Mouse (Mus musculus) heart, adult 2 months (tissue): ENCODE measurements around the gene Tbc1d22b. TPM values are rescaled to one million over a fixed set of nuclear protein-coding genes. Genes with fewer than 3 reads are reported as not detected.

ENCODE experiments used
- DNase-seq, 2 experiments: peaks; one replicate each; pipeline ENCODE4 v3.0.0; 2021
- H3K27ac ChIP-seq: fragments of 200-600 bp; 2 replicates; pipeline ENCODE4 v1.8.1; 2022
- H3K27me3 ChIP-seq: fragments of 200-500 bp; 2 replicates; pipeline ENCODE4 v1.6.1; 2012; ENCODE audit warnings: mild to moderate bottlenecking, low read length, inconsistent platforms, mixed read lengths; ENCODE audit not compliant: control insufficient read depth, insufficient read depth
- H3K36me3 ChIP-seq: fragments of 200-500 bp; 2 replicates; pipeline ENCODE4 v1.6.1; 2012; ENCODE audit warnings: low read length, inconsistent platforms; ENCODE audit not compliant: control insufficient read depth, insufficient read depth
- H3K4me1 ChIP-seq: fragments of 200-500 bp; 2 replicates; pipeline ENCODE4 v1.6.1; 2011; ENCODE audit warnings: low read length; ENCODE audit not compliant: control insufficient read depth, insufficient read depth
- H3K4me3 ChIP-seq: fragments of 200-600 bp; 2 replicates; pipeline ENCODE4 v1.8.1; 2022
- H3K79me2 ChIP-seq: fragments of 200-500 bp; replicated peaks from 2 replicates; pipeline ENCODE4 v1.6.1; 2012; ENCODE audit warnings: mild to moderate bottlenecking, inconsistent platforms, low read length, moderate library complexity, mixed read lengths; ENCODE audit not compliant: control insufficient read depth, insufficient read depth
- H3K9ac ChIP-seq: fragments of 200-500 bp; 2 replicates; pipeline ENCODE4 v1.6.1; 2012; ENCODE audit warnings: low read depth, mild to moderate bottlenecking, control low read depth, inconsistent platforms, low read length, mixed read lengths
- CTCF ChIP-seq: fragments of 200-600 bp; IDR thresholded peaks from 2 replicates; pipeline ENCODE4 v1.8.1; 2022; ENCODE audit warnings: antibody characterized with exemption, mild to moderate bottlenecking, moderate library complexity
- EP300 ChIP-seq: fragments of 200-500 bp; IDR thresholded peaks from 2 replicates; pipeline ENCODE4 v1.6.1; 2011; ENCODE audit warnings: low read depth, low read length, control low read depth; ENCODE audit not compliant: insufficient read depth
- POLR2A ChIP-seq: fragments of 200-500 bp; IDR thresholded peaks from 2 replicates; pipeline ENCODE4 v1.6.1; 2011; ENCODE audit warnings: mild to moderate bottlenecking, low read depth, low read length, control low read depth; ENCODE audit not compliant: insufficient read depth
- WGBS: fragments of 180-500 bp; shearing (Covaris S2); methylation state at CpG from one replicate; pipeline ENCODE4 v1.1.7; 2018; 5-methylcytosine and 5-hydroxymethylcytosine counted together
- intact Hi-C: fragments of 180-260 bp; cut with DNase I; formaldehyde crosslinking; loops from one replicate; pipeline ENCODE4 v1.15.1; 2025
- polyA plus RNA-seq: library from polyadenylated mRNA; depleted of rRNA; stranded (reverse); fragments of >200 nt; gene quantifications from 2 replicates; pipeline ENCODE4 v1.2.3, GENCODE M21; 2012
- total RNA-seq, 2 experiments: library from RNA; stranded (reverse); gene quantifications; 2 replicates each; pipeline ENCODE4 v1.2.3; 2021

Gene Tbc1d22b
- total and polyA plus RNA-seq, 3 experiments = 12.8 to 15.3 (median 13.8) TPM

DNA sequence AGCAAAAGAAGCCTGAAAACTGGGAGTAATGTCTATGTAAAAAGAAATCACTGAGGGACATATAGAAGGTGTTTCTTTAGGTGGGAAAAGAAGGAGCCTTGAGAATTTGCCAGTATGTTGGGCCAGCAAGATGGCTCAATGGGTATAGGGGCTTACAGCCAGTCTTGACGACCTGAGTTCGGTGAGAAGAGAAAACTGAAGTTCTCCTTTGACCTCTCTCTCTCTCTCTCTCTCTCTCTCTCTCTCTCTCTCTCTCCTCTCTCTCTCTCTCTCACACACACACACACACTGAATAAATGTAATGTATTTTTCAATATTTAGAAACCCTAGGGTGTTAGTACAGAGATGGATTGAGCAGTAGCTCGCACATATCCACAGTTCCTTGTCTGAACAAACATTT is 1.1 kb upstream of the Tbc1d22b start:
- Histone ChIP-seq H3K36me3 (no peaks in the 10 kb centered on the region; the same call in 1 of the 2 replicates), H3K4me1 (peaks cover 9% of the 10 kb centered on the region), H3K9ac (no peak overlapping the region), H3K4me3 (no peak overlapping the region), H3K27ac (no peak overlapping the region), H3K27me3 (no peaks in the 10 kb centered on the region), H3K79me2 (0 out of 2 replicates have a peak, but pooled peaks cover 4% of the 10 kb centered on the region)
- no peak for DNase-seq
- intact Hi-C loops = no loop called here
- TF ChIP-seq CTCF (no peak), POLR2A (no peak), EP300 (no peak)
- 78% methylated on average over 3 of the region's 3 CpGs for WGBS

GRCm38 (mm10) chr17:29548994-29549393 is 591 bp upstream of the Tbc1d22b start:
- 51% methylated on average over 8 of the region's 8 CpGs for WGBS
- H3K27ac ChIP-seq = no peak overlapping the region
- no peak overlapping the region for H3K9ac ChIP-seq
- peaks cover 9% of the 10 kb centered on the region for H3K4me1 ChIP-seq
- no peak for DNase-seq
- no peaks in the 10 kb centered on the region for H3K27me3 ChIP-seq
- H3K36me3 ChIP-seq = no peaks in the 10 kb centered on the region; the same call in 1 of the 2 replicates
- 0 out of 2 replicates have a peak, but pooled peaks cover 4% of the 10 kb centered on the region for H3K79me2 ChIP-seq
- intact Hi-C loops = no loop called here
- TF ChIP-seq CTCF = no peak
- TF ChIP-seq EP300 = no peak
- no peak for TF ChIP-seq POLR2A
- H3K4me3 ChIP-seq = no peak overlapping the region

DNA sequence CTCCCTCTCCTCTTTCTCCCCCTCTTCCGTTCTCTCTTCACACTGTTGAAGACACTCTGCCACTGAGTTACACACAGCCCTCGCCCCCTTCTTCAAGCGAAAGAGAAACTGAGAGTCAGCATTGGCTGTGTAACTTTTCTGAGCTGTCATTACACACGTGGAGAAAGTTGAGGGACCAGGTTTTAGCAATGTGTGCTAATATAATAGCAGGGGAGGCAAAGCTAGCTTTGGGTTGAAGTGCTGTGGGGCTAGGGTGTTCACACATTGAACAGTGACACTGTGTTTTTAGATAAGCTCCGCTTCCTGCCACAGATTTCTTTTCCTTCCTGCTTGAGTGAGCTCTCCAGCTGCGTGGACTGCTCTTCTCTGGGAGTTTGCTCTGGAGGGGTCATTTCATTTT is 1.4 kb downstream of the Tbc1d22b start:
- H3K27me3 ChIP-seq = no peaks in the 10 kb centered on the region
- peaks cover 9% of the 10 kb centered on the region for H3K4me1 ChIP-seq
- no peaks in the 10 kb centered on the region; the same call in 1 of the 2 replicates for H3K36me3 ChIP-seq
- WGBS = 26% methylated on average over 6 of the region's 6 CpGs
- no peak for TF ChIP-seq POLR2A
- no peak for TF ChIP-seq EP300
- TF ChIP-seq CTCF = no peak
- no peak for DNase-seq
- peak overlapping the region; percentile 27; the same call in 1 of the 2 replicates for H3K4me3 ChIP-seq
- intact Hi-C loops = no loop called here
- 0 out of 2 replicates have a peak, but pooled peaks cover 4% of the 10 kb centered on the region for H3K79me2 ChIP-seq
- H3K9ac ChIP-seq = no peak overlapping the region
- peak overlapping the region; percentile 2 for H3K27ac ChIP-seq

DNA sequence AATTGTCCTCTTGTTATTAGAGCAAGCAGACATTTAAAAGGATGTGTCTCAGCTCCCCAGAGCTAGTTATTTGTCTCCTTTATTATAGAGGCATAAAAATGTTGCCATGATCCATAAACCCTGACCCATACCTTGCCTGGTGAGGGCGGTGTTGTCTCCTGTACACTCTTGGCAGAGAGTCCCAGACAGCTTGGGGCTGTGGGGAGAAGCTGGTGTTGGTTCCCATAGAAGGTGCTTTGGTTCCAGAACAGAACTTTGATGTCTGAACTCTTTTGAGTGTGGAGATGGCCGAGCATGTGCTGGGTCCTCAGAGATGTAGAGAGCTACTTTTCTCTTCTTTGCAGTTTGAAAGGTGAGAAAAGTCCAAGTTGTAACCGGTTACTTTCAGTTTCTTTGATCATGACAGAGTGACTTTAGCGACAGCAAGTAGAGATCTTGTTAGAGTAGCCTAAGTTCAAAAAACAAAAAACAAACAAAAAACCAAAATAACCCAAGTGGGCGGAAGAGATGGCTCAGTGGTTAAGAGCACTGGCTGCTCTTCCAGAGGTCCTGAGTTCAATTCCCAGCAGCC is 2.7 kb downstream of the Tbc1d22b start, which contains the start of gene Tmem217:
Tmem217 (minus strand) TSS at position 224 of the 571 bp plus-strand sequence.
- Histone ChIP-seq H3K9ac (no peak within 1 kb of the TSS), H3K27me3 (no peaks in the 10 kb centered on the region), H3K79me2 (0 out of 2 replicates have a peak, but pooled peaks cover 4% of the 10 kb centered on the region), H3K36me3 (no peaks in the 10 kb centered on the region; the same call in 1 of the 2 replicates), H3K4me3 (no peak within 1 kb of the TSS; the same call in 1 of the 2 replicates), H3K27ac (peak within 1 kb of the TSS; percentile 2; the same call in 1 of the 2 replicates), H3K4me1 (peaks cover 10% of the 10 kb centered on the region)
- DNase-seq = no peak
- WGBS = 88% methylated on average over 5 of the region's 5 CpGs
- intact Hi-C loops = no loop called here
- no peak for TF ChIP-seq POLR2A
- no peak for TF ChIP-seq CTCF
- TF ChIP-seq EP300 = no peak

DNA sequence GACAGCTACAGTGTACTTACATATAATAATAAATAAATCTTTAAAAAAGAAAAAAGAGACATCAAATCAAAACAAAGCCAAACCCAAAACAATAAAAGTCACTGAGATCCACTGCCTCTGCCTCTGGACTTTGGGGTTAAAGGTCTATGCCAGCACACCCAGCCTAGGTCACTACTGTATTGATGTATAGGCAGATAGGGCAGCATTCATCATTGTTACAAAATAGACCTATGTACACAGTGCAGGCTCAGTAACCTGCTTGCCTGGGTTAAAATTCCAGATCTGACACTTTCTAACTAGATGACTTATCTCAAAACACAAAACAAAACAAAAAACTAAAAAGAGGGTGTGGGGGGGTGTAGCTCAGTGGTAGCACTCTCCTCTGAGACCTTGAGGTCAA is 4.6 kb downstream of the Tbc1d22b start:
- TF ChIP-seq POLR2A (no peak), EP300 (no peak), CTCF (no peak)
- peaks cover 10% of the 10 kb centered on the region for H3K4me1 ChIP-seq
- intact Hi-C loops = no loop called here
- no peak overlapping the region for H3K4me3 ChIP-seq
- no peaks in the 10 kb centered on the region; the same call in 1 of the 2 replicates for H3K36me3 ChIP-seq
- H3K79me2 ChIP-seq = 0 out of 2 replicates have a peak, but pooled peaks cover 4% of the 10 kb centered on the region
- H3K9ac ChIP-seq = no peak overlapping the region
- no peaks in the 10 kb centered on the region for H3K27me3 ChIP-seq
- H3K27ac ChIP-seq = no peak overlapping the region
- DNase-seq = no peak

DNA sequence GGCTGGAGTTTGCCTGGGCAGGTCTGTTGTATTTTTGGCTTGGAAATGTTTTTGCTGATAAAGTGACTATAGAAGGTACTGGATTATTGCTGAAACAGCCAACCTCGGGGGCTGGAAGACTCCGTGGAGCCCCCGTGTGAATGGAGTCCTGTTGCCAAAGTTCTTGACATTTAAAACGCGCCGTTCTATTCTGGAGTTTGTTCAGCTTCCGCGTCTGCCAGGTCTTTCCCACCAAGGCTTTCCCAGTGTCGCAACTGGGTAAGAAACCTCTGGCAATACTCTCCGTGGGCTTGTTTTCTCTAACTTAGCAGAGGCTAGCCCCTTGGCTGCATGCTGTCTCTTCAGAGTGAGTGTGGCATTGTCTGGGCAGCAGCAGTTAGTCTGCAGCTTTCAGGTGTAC is 6.9 kb downstream of the Tbc1d22b start:
- no peaks in the 10 kb centered on the region for H3K27me3 ChIP-seq
- intact Hi-C loops = no loop called here
- H3K79me2 ChIP-seq = 0 out of 2 replicates have a peak, but pooled peaks cover 2% of the 10 kb centered on the region
- WGBS = 49% methylated on average over 10 of the region's 10 CpGs
- no peaks in the 10 kb centered on the region; the same call in 1 of the 2 replicates for H3K36me3 ChIP-seq
- H3K4me1 ChIP-seq = peaks cover 3% of the 10 kb centered on the region
- H3K4me3 ChIP-seq = no peak overlapping the region
- H3K27ac ChIP-seq = no peak overlapping the region
- DNase-seq = peak in 1 of 2 experiments; percentile 7
- no peak overlapping the region for H3K9ac ChIP-seq
- no peak for TF ChIP-seq CTCF
- TF ChIP-seq POLR2A = no peak
- no peak for TF ChIP-seq EP300
